Mouse (Mus musculus) C2C12 (cell line): ENCODE data around the gene A4galt.

ENCODE experiments used
- CTCF ChIP-seq: IDR thresholded peaks from one replicate; pipeline ENCODE4 v1.5.1; 2011; ENCODE audit not compliant: control insufficient read depth, insufficient read depth, insufficient read length
- FOSL1 ChIP-seq: IDR thresholded peaks from one replicate; pipeline ENCODE4 v1.8.0; 2011; ENCODE audit warnings: mild to moderate bottlenecking, low read length; ENCODE audit not compliant: poor library complexity, insufficient read depth, severe bottlenecking
- MAX ChIP-seq: IDR thresholded peaks from one replicate; pipeline ENCODE4 v1.6.1; 2011; ENCODE audit warnings: mild to moderate bottlenecking, control low read depth
- MYOD1 ChIP-seq: IDR thresholded peaks from one replicate; pipeline ENCODE4 v1.6.1; 2011; ENCODE audit warnings: low read depth; ENCODE audit not compliant: control insufficient read depth, insufficient read length
- MYOG ChIP-seq: IDR thresholded peaks from one replicate; pipeline ENCODE4 v1.6.1; 2011; ENCODE audit not compliant: control insufficient read depth, insufficient read length; ENCODE audit errors: extremely low read depth
- USF1 ChIP-seq: IDR thresholded peaks from one replicate; pipeline ENCODE4 v1.6.1; 2011; ENCODE audit warnings: low read depth, mild to moderate bottlenecking, control low read depth, moderate library complexity

- TF ChIP-seq FOSL1 (no peak), CTCF (no peak), MYOG (no peak), MAX (no peak), MYOD1 (no peak), USF1 (no peak)
Measured at GRCm38 (mm10) chr15:83248236-83248844, 3.2 kb downstream of the A4galt start.
